Mouse (Mus musculus) ES-E14 (cell line): ENCODE results near the gene Arhgap17. TPM values are rescaled to one million over a fixed set of nuclear protein-coding genes. Genes with fewer than 3 reads are reported as not detected.

Experiments used
- DNase-seq: peaks from one replicate; pipeline ENCODE4 v3.0.0-alpha.2; 2013; ENCODE audit warnings: low read depth, low spot score
- H3K27ac ChIP-seq: 2 replicates; pipeline ENCODE4 v1.5.1; 2012; ENCODE audit warnings: low read depth, mild to moderate bottlenecking, low read length, moderate library complexity, mixed read lengths; ENCODE audit not compliant: poor library complexity, insufficient read depth, severe bottlenecking
- H3K36me3 ChIP-seq: 2 replicates; pipeline ENCODE4 v1.6.1; 2012; ENCODE audit warnings: mild to moderate bottlenecking, low read length, moderate library complexity, mixed read lengths; ENCODE audit not compliant: control insufficient read depth, poor library complexity, insufficient read depth, severe bottlenecking
- H3K4me1 ChIP-seq, 2 experiments: fragments of 150-350 bp in 1 of 2; sonication (generic) in 1 of 2; 2 replicates each; pipeline ENCODE4 v1.6.1; 2012; ENCODE audit warnings: low read length in 2 of 2, mild to moderate bottlenecking in 1 of 2, mixed read lengths in 1 of 2; ENCODE audit not compliant: control insufficient read depth in 2 of 2, insufficient read depth in 2 of 2, poor library complexity in 1 of 2
- H3K4me3 ChIP-seq, 2 experiments: fragments of 150-350 bp in 1 of 2; sonication (generic) in 1 of 2; 2 replicates each; pipeline ENCODE4 v1.5.1; 2012; ENCODE audit warnings: low read length in 2 of 2, low read depth in 1 of 2, mild to moderate bottlenecking in 1 of 2, mixed read lengths in 1 of 2; ENCODE audit not compliant: insufficient read depth in 1 of 2, poor library complexity in 1 of 2, severe bottlenecking in 1 of 2
- H3K9ac ChIP-seq: 2 replicates; pipeline ENCODE4 v1.6.1; 2012; ENCODE audit warnings: low read depth, mild to moderate bottlenecking, low read length, mixed read lengths; ENCODE audit not compliant: poor library complexity, insufficient read depth, severe bottlenecking
- H3K9me3 ChIP-seq: fragments of 150-350 bp; sonication (generic); 2 replicates; pipeline ENCODE4 v1.6.1; 2012; ENCODE audit warnings: low read depth, mild to moderate bottlenecking, low read length; ENCODE audit not compliant: control insufficient read depth, insufficient read depth
- CHD2 ChIP-seq: IDR thresholded peaks from 2 replicates; pipeline ENCODE4 v1.6.1; 2014; ENCODE audit warnings: mild to moderate bottlenecking, low read depth, low read length, inconsistent platforms
- HCFC1 ChIP-seq: IDR thresholded peaks from 2 replicates; pipeline ENCODE4 v1.6.1; 2012; ENCODE audit warnings: low read length, inconsistent platforms, borderline replicate concordance; ENCODE audit not compliant: insufficient read depth
- MAFK ChIP-seq: IDR thresholded peaks from 2 replicates; pipeline ENCODE4 v1.6.1; 2014; ENCODE audit warnings: mild to moderate bottlenecking, low read depth, low read length, inconsistent platforms; ENCODE audit not compliant: insufficient read depth
- ZC3H11A ChIP-seq: IDR thresholded peaks from 2 replicates; pipeline ENCODE4 v1.6.1; 2012; ENCODE audit warnings: low read depth, mild to moderate bottlenecking, inconsistent platforms, low read length, borderline replicate concordance
- ZNF384 ChIP-seq: IDR thresholded peaks from 2 replicates; pipeline ENCODE4 v1.6.1; 2012; ENCODE audit warnings: low read depth, low read length, inconsistent platforms
- in situ Hi-C, 2 experiments: fragments of 600-800 bp; cut with MboI; formaldehyde crosslinking; loops; one replicate each; pipeline ENCODE4 v1.15.1; 2025; ENCODE audit warnings: low sequenced_read_pairs in 2 of 2, inconsistent platforms in 1 of 2; ENCODE audit not compliant: unreplicated experiment in 2 of 2
- total RNA-seq: library from RNA; depleted of rRNA; stranded (reverse); fragments of 300-350 nt; gene quantifications from 2 replicates; pipeline ENCODE4 v1.2.3, GENCODE M21; 2012

Gene Arhgap17
- total RNA-seq, 1 experiment, result 9.5 TPM

- no peak for DNase-seq
- no peak for TF ChIP-seq ZNF384
- no peak for TF ChIP-seq HCFC1
- TF ChIP-seq CHD2, result no peak
- no peak for TF ChIP-seq ZC3H11A
- no peak for TF ChIP-seq MAFK
- no peak overlapping the region for H3K9ac ChIP-seq
- peaks cover 14% of the 10 kb centered on the region for H3K36me3 ChIP-seq
- in situ Hi-C loops, result no loop called here
- no peak overlapping the region for H3K27ac ChIP-seq
- no peak overlapping the region for H3K4me3 ChIP-seq
- no peaks in the 10 kb centered on the region for H3K4me1 ChIP-seq
- no peaks in the 10 kb centered on the region for H3K9me3 ChIP-seq
Observed at GRCm38 (mm10) chr7:123287903-123288302, 81.8 kb downstream of the Arhgap17 start.

GRCm38 (mm10) chr7:123285896-123286295 is 83.8 kb downstream of the Arhgap17 start:
- in situ Hi-C loops, result no loop called here

GRCm38 (mm10) chr7:123283826-123284225 is 85.9 kb downstream of the Arhgap17 start:
- Histone ChIP-seq H3K27ac (no peak overlapping the region), H3K9ac (no peak overlapping the region), H3K9me3 (no peaks in the 10 kb centered on the region), H3K4me1 (no peaks in the 10 kb centered on the region), H3K36me3 (peaks cover 14% of the 10 kb centered on the region), H3K4me3 (no peak overlapping the region)
- TF ChIP-seq HCFC1, result no peak
- no peak for TF ChIP-seq MAFK
- no peak for TF ChIP-seq ZNF384
- no peak for TF ChIP-seq CHD2
- no peak for TF ChIP-seq ZC3H11A
- in situ Hi-C loops, result no loop called here
- no peak for DNase-seq

More at GRCm38 (mm10) chr7:123285896-123286295, 83.8 kb downstream of the Arhgap17 start:
- H3K4me3 ChIP-seq, result no peak overlapping the region
- H3K9ac ChIP-seq, result no peak overlapping the region
- DNase-seq, result no peak
- no peaks in the 10 kb centered on the region for H3K9me3 ChIP-seq
- no peak overlapping the region for H3K27ac ChIP-seq
- H3K4me1 ChIP-seq, result no peaks in the 10 kb centered on the region
- H3K36me3 ChIP-seq, result peaks cover 13% of the 10 kb centered on the region
- no peak for TF ChIP-seq MAFK
- no peak for TF ChIP-seq HCFC1
- TF ChIP-seq ZC3H11A, result no peak
- no peak for TF ChIP-seq ZNF384
- TF ChIP-seq CHD2, result no peak

- no peak overlapping the region for H3K9ac ChIP-seq
- no peak for TF ChIP-seq MAFK
- TF ChIP-seq ZC3H11A, result no peak
- TF ChIP-seq CHD2, result no peak
- no peak for TF ChIP-seq ZNF384
- TF ChIP-seq HCFC1, result no peak
- no peak overlapping the region for H3K27ac ChIP-seq
- 0 out of 4 replicates have a peak, but pooled peaks cover 0 to 2% of the 10 kb centered on the region in 2 experiments for H3K4me1 ChIP-seq
- DNase-seq, result no peak
- in situ Hi-C loops, result no loop called here
- H3K9me3 ChIP-seq, result no peaks in the 10 kb centered on the region
- no peak overlapping the region for H3K4me3 ChIP-seq
- peaks cover 10% of the 10 kb centered on the region; the same call in 1 of the 2 replicates for H3K36me3 ChIP-seq
Observed at GRCm38 (mm10) chr7:123279797-123280196, 89.9 kb downstream of the Arhgap17 start.

GRCm38 (mm10) chr7:123276568-123276967 is 93.1 kb downstream of the Arhgap17 start:
- DNase-seq, result no peak
- Histone ChIP-seq H3K9ac (no peak overlapping the region), H3K4me1 (0 out of 4 replicates have a peak, but pooled peaks cover 0 to 2% of the 10 kb centered on the region in 2 experiments), H3K9me3 (no peaks in the 10 kb centered on the region), H3K36me3 (peaks cover 7% of the 10 kb centered on the region; the same call in 1 of the 2 replicates), H3K27ac (no peak overlapping the region), H3K4me3 (no peak overlapping the region)
- in situ Hi-C loops, result no loop called here
- no peak for TF ChIP-seq ZNF384
- TF ChIP-seq HCFC1, result no peak
- no peak for TF ChIP-seq CHD2
- no peak for TF ChIP-seq ZC3H11A
- no peak for TF ChIP-seq MAFK
